Mouse (Mus musculus) spleen, postnatal 10 days (tissue): ENCODE data around the gene Fgfr2.

ENCODE experiments used
- DNase-seq, 2 experiments: peaks; one replicate each; pipeline ENCODE4 v3.0.0; 2021 to 2022; ENCODE audit warnings: low spot score in 2 of 2

The Fgfr2 gene

GRCm38 (mm10) chr7:132693561-132693960, 429.6 kb downstream of the Fgfr2 start:
- no peak for DNase-seq

GRCm38 (mm10) chr7:132692719-132693118, 430.4 kb downstream of the Fgfr2 start:
- DNase-seq = no peak

GRCm38 (mm10) chr7:132690716-132691472, 432.3 kb downstream of the Fgfr2 start:
- no peak for DNase-seq

- DNase-seq = no peak
Measured at GRCm38 (mm10) chr7:132689722-132690121, 433.4 kb downstream of the Fgfr2 start.

- DNase-seq = no peak
Measured at GRCm38 (mm10) chr7:132688721-132689120, 434.4 kb downstream of the Fgfr2 start.

GRCm38 (mm10) chr7:132687897-132688296, 435.3 kb downstream of the Fgfr2 start:
- DNase-seq = no peak

GRCm38 (mm10) chr7:132686515-132686914, 436.6 kb downstream of the Fgfr2 start:
- DNase-seq = peak in 1 of 2 experiments; percentile 26

GRCm38 (mm10) chr7:132683923-132684322, 439.2 kb downstream of the Fgfr2 start:
- no peak for DNase-seq

- no peak for DNase-seq
Measured at GRCm38 (mm10) chr7:132682901-132683300, 440.2 kb downstream of the Fgfr2 start.

- no peak for DNase-seq
Measured at GRCm38 (mm10) chr7:132682336-132682735, 440.8 kb downstream of the Fgfr2 start.

GRCm38 (mm10) chr7:132681831-132682230, 441.3 kb downstream of the Fgfr2 start:
- no peak for DNase-seq

GRCm38 (mm10) chr7:132681296-132681695, 441.9 kb downstream of the Fgfr2 start:
- DNase-seq = no peak

- DNase-seq = no peak
Measured at GRCm38 (mm10) chr7:132679549-132679948, 443.6 kb downstream of the Fgfr2 start.

- no peak for DNase-seq
Measured at GRCm38 (mm10) chr7:132679117-132679516, 444.0 kb downstream of the Fgfr2 start.

- no peak for DNase-seq
Measured at GRCm38 (mm10) chr7:132675922-132676321, 447.2 kb downstream of the Fgfr2 start.

- no peak for DNase-seq
Measured at GRCm38 (mm10) chr7:132673931-132674755, 449.0 kb downstream of the Fgfr2 start.

- DNase-seq = peak in 1 of 2 experiments; percentile 70
Measured at GRCm38 (mm10) chr7:132672481-132672959, 450.6 kb downstream of the Fgfr2 start.

GRCm38 (mm10) chr7:132670863-132671165, 452.3 kb downstream of the Fgfr2 start:
- DNase-seq = no peak

GRCm38 (mm10) chr7:132669999-132670862, 452.9 kb downstream of the Fgfr2 start:
- no peak for DNase-seq

GRCm38 (mm10) chr7:132668604-132669003, 454.5 kb downstream of the Fgfr2 start:
- DNase-seq = no peak

GRCm38 (mm10) chr7:132666516-132666915, 456.6 kb downstream of the Fgfr2 start:
- no peak for DNase-seq
